ENCODE assay signal across 11 mouse cellular contexts in genomic region chr13:52059756-52060417, GRCm38 (mm10).
A peak's percentile ranks its signal among the peaks of the same experiment; 100 is the strongest.
DNase-seq lines count a peak whose midpoint lies in the region; ATAC-seq and TF ChIP-seq lines count a peak whose summit lies in the region.
"Had no signal": no experiment of that assay in that cellular context is flagged by ENCODE, and none has a peak within 500 bp of the region (broad histone marks: within the 10 kb centered on the region; RNA-seq: fewer than 3 reads in every experiment).

No protein-coding gene starts in this region.

- H3K27ac ChIP-seq in liver, adult 2 months (replicated peaks; ENCODE audit: insufficient read depth, low read depth, low read length), result peak overlapping the region; percentile 24
- no peak overlapping the region for H3K27ac ChIP-seq in limb, embryonic 15.5 days
- H3K27ac ChIP-seq: liver, embryonic 15.5 days; midbrain, embryonic 12.5 days had no signal

- 0 out of 2 replicates have a peak overlapping the region, but pooled peaks have one; percentile 5 for H3K4me2 ChIP-seq in limb, embryonic 15.5 days
- H3K4me2 ChIP-seq: liver, embryonic 15.5 days; midbrain, embryonic 12.5 days had no signal

- no peaks in the 10 kb centered on the region for H3K79me2 ChIP-seq in liver, adult 2 months (ENCODE audit: control insufficient read depth, insufficient read depth, low read length)

- no peak for DNase-seq in liver, adult 2 months (ENCODE audit: extremely low read depth, low read depth, low spot score)
- no peak for DNase-seq in liver
- DNase-seq in embryo, embryonic 9.5 days (ENCODE audit: extremely low spot score), result peak; percentile 27
- DNase-seq in adrenal gland, adult 2 months, result no peak
- DNase-seq in gastrocnemius, adult 8-10 months (ENCODE audit: low spot score in 2 of 2), result no peak
- DNase-seq: thymus, postnatal 36 days had no signal

- TF ChIP-seq CTCF in liver, adult 2 months (IDR thresholded peaks at IDR 0.05; ENCODE audit: low read depth, low read length), result no peak

- no peak for TF ChIP-seq POLR2A in liver, adult 2 months (IDR thresholded peaks at IDR 0.05; ENCODE audit: extremely low read depth, insufficient read depth, low read length)

- H3K4me1 ChIP-seq in liver, adult 2 months (ENCODE audit: control insufficient read depth, insufficient read depth, low read length), result peaks cover 15% of the 10 kb centered on the region
- peaks cover 15% of the 10 kb centered on the region for H3K4me1 ChIP-seq in limb, embryonic 15.5 days
- H3K4me1 ChIP-seq: midbrain, embryonic 12.5 days had no signal

- no peaks in the 10 kb centered on the region for H3K27me3 ChIP-seq in liver, adult 2 months (ENCODE audit: control insufficient read depth, insufficient read depth, low read length)
- H3K27me3 ChIP-seq in limb, embryonic 15.5 days, result no peaks in the 10 kb centered on the region
- H3K27me3 ChIP-seq: liver, embryonic 15.5 days; midbrain, embryonic 12.5 days had no signal

- H3K9ac ChIP-seq in liver, adult 2 months (ENCODE audit: low read depth, low read length), result 0 out of 2 replicates have a peak overlapping the region, but pooled peaks have one; percentile 7
- H3K9ac ChIP-seq in limb, embryonic 15.5 days, result no peak overlapping the region
- H3K9ac ChIP-seq: liver, embryonic 15.5 days; midbrain, embryonic 12.5 days had no signal

- peak; percentile 66 for ATAC-seq in CD4-positive, CD25-positive, alpha-beta regulatory T cell, adult 4 months
- no peak for ATAC-seq in limb, embryonic 15.5 days (ENCODE audit: insufficient number of reproducible peaks, low FRiP score, low TSS enrichment, low read depth)
- ATAC-seq: forebrain, embryonic 14.5 days had no signal

- no peaks in the 10 kb centered on the region for H3K36me3 ChIP-seq in liver, adult 2 months (ENCODE audit: control insufficient read depth, insufficient read depth, low read length)
- no peaks in the 10 kb centered on the region for H3K36me3 ChIP-seq in limb, embryonic 15.5 days
- H3K36me3 ChIP-seq: liver, embryonic 15.5 days; midbrain, embryonic 12.5 days had no signal

- WGBS in liver, adult 2 months, result 64% methylated on average over 22 of the region's 22 CpGs
- 71% methylated on average over 22 of the region's 22 CpGs for WGBS in limb, embryonic 15.5 days

- no peak overlapping the region for H3K4me3 ChIP-seq in liver, adult 2 months (ENCODE audit: insufficient read depth, low read depth, low read length)
- no peak overlapping the region for H3K4me3 ChIP-seq in limb, embryonic 15.5 days
- H3K4me3 ChIP-seq: liver, embryonic 15.5 days; midbrain, embryonic 12.5 days had no signal

- no peaks in the 10 kb centered on the region for H3K9me3 ChIP-seq in limb, embryonic 15.5 days
- H3K9me3 ChIP-seq: liver, embryonic 15.5 days; midbrain, embryonic 12.5 days had no signal
